In the genomic region with DNA sequence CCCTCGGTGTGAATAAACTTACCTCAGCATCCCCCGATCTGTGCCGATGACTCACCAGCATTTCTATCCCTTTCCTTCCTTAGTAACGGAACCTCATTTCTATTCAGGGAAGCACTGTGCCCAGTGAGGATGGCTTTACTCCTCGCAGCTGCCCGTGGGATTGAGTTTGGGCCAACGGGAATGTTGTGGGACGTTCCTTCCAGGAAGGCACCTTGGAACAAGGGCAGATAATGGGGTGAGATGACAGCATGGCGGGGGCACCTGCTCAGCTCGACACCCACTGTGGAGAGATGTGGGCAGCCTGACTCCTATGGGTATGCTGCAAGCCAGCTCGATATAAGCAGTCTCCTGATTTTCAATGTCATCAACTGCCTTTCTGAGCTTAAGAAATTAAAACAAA, we compare ENCODE assay signal across 19 mouse cellular contexts. TPM values are rescaled to one million over a fixed set of nuclear protein-coding genes. Genes with fewer than 3 reads are reported as not detected.
DNase-seq lines count a peak whose midpoint lies in the region; ATAC-seq lines count a peak whose summit lies in the region.
"Had no signal": no experiment of that assay in that cellular context is flagged by ENCODE, and none has a peak within 500 bp of the region (broad histone marks: within the 10 kb centered on the region; RNA-seq: fewer than 3 reads in every experiment).

No protein-coding gene starts in this region.

- ATAC-seq in midbrain, embryonic 11.5 days (ENCODE audit: low FRiP score): no peak
- no peak for ATAC-seq in midbrain, embryonic 14.5 days (ENCODE audit: low FRiP score, low TSS enrichment)
- ATAC-seq in frontal cortex, adult (ENCODE audit: low TSS enrichment): peak; percentile 74
- ATAC-seq: CD4-positive, CD25-positive, alpha-beta regulatory T cell, adult 4 months; forebrain, embryonic 15.5 days; hindbrain, embryonic 16.5 days; midbrain, embryonic 16.5 days had no signal

- no peaks in the 10 kb centered on the region for H3K36me3 ChIP-seq in midbrain, embryonic 11.5 days (ENCODE audit: control insufficient read depth, insufficient read depth, low read length)
- H3K36me3 ChIP-seq in midbrain, embryonic 14.5 days (ENCODE audit: control insufficient read depth, insufficient read depth, low read length): peaks cover 28% of the 10 kb centered on the region

- no peak overlapping the region for H3K4me2 ChIP-seq in midbrain, embryonic 11.5 days
- no peak overlapping the region for H3K4me2 ChIP-seq in midbrain, embryonic 14.5 days (ENCODE audit: low read length)
- H3K4me2 ChIP-seq: forebrain, embryonic 15.5 days; neural tube, embryonic 13.5 days had no signal

- H3K27me3 ChIP-seq in midbrain, embryonic 11.5 days (ENCODE audit: control insufficient read depth, insufficient read depth, low read length): no peaks in the 10 kb centered on the region
- no peaks in the 10 kb centered on the region for H3K27me3 ChIP-seq in midbrain, embryonic 14.5 days (ENCODE audit: control insufficient read depth, insufficient read depth, low read length)
- H3K27me3 ChIP-seq: forebrain, embryonic 15.5 days; neural tube, embryonic 13.5 days had no signal

- H3K9me3 ChIP-seq in midbrain, embryonic 11.5 days (ENCODE audit: control insufficient read depth, low read length): no peaks in the 10 kb centered on the region
- no peaks in the 10 kb centered on the region for H3K9me3 ChIP-seq in midbrain, embryonic 14.5 days (ENCODE audit: control insufficient read depth, low read length)
- H3K9me3 ChIP-seq: forebrain, embryonic 15.5 days; neural tube, embryonic 13.5 days had no signal

- H3K4me3 ChIP-seq in midbrain, embryonic 11.5 days (ENCODE audit: low read depth, low read length): no peak overlapping the region
- no peak overlapping the region for H3K4me3 ChIP-seq in midbrain, embryonic 14.5 days (replicated peaks; ENCODE audit: low read depth, low read length)
- H3K4me3 ChIP-seq: forebrain, embryonic 15.5 days; neural tube, embryonic 13.5 days had no signal

- H3K27ac ChIP-seq in midbrain, embryonic 11.5 days (ENCODE audit: low read depth, low read length): no peak overlapping the region
- no peak overlapping the region for H3K27ac ChIP-seq in midbrain, embryonic 14.5 days (replicated peaks; ENCODE audit: low read depth, low read length)
- H3K27ac ChIP-seq: forebrain, embryonic 15.5 days; neural tube, embryonic 13.5 days had no signal

- 91% methylated on average over 11 of the region's 11 CpGs for WGBS in midbrain, embryonic 11.5 days
- WGBS in midbrain, embryonic 14.5 days: 94% methylated on average over 11 of the region's 11 CpGs

- no peaks in the 10 kb centered on the region for H3K4me1 ChIP-seq in midbrain, embryonic 11.5 days (ENCODE audit: control insufficient read depth, insufficient read depth, low read length)
- no peaks in the 10 kb centered on the region for H3K4me1 ChIP-seq in midbrain, embryonic 14.5 days (ENCODE audit: control insufficient read depth, insufficient read depth, low read length)
- H3K4me1 ChIP-seq: forebrain, embryonic 15.5 days; neural tube, embryonic 13.5 days had no signal

- DNase-seq in midbrain, embryonic 11.5 days (ENCODE audit: low spot score, missing footprints): peak; percentile 17
- DNase-seq in midbrain, embryonic 14.5 days: no peak
- DNase-seq in left cerebral cortex, adult 9 months (ENCODE audit: low spot score in 2 of 2): peak; percentile 63 to 83
- peak; percentile 78 for DNase-seq in right cerebral cortex, postnatal 25 days
- DNase-seq in heart, adult 9 months (ENCODE audit: low spot score in 2 of 2): no peak
- DNase-seq in heart, adult 11 months: no peak
- DNase-seq in embryo, embryonic 10.5 days (ENCODE audit: low spot score): no peak
- DNase-seq: gastrocnemius, postnatal 25 days; kidney, adult 2 months; kidney, postnatal 36 days; lung, adult 18-20 months; lung, postnatal 4 days; retina, postnatal 1 day had no signal

- H3K9ac ChIP-seq in midbrain, embryonic 11.5 days (ENCODE audit: low read length): no peak overlapping the region
- no peak overlapping the region for H3K9ac ChIP-seq in midbrain, embryonic 14.5 days (replicated peaks; ENCODE audit: low read length)
- H3K9ac ChIP-seq: forebrain, embryonic 15.5 days; neural tube, embryonic 13.5 days had no signal

RNA-seq across cellular contexts. Expression of gene Camk2b, which starts 53.1 kb away (rescaled TPM):
- polyA plus RNA-seq in midbrain, embryonic 11.5 days (2014; fragmentation: Nextera tagmentation; extraction: Ambion mirVana): 2.4 and 2.5 TPM in 2 replicates
- 85.6 and 124 TPM in 2 replicates for polyA plus RNA-seq in midbrain, embryonic 14.5 days (2014; fragmentation: Nextera tagmentation; extraction: Ambion mirVana)

Comparison
In these comparisons a context has a peak if more than half of its experiments do, and no peak if none do; other contexts are left out.
1. DNase-seq: peak in midbrain, embryonic 11.5 days (single experiment), left cerebral cortex, adult 9 months (2 of 2) and right cerebral cortex, postnatal 25 days (single experiment); none in midbrain, embryonic 14.5 days (single experiment), heart, adult 9 months (0 of 2), heart, adult 11 months (single experiment) and embryo, embryonic 10.5 days (single experiment).
2. RNA of gene Camk2b, which starts 53.1 kb away (polyA plus RNA-seq): 85.6 to 124 TPM in midbrain, embryonic 14.5 days; 2.4 to 2.5 TPM in midbrain, embryonic 11.5 days; every median in the first group is over 10 times any median in the second.